Mouse (Mus musculus) v-Abl transformed pro-B cells (cell line): ENCODE measurements at regions not wholly inside any gene's neighbourhood (a gene's known extent, or its start where the extent isn't known, plus 50 kb on each side); places are given as distances from the start of the nearest gene placed in this dataset.

Experiments
- in situ Hi-C, 2 experiments: fragments of 400-800 bp; cut with MboI; formaldehyde crosslinking; loops; one replicate each; pipeline ENCODE4 v1.15.1; 2025; ENCODE audit not compliant: unreplicated experiment in 2 of 2

DNA sequence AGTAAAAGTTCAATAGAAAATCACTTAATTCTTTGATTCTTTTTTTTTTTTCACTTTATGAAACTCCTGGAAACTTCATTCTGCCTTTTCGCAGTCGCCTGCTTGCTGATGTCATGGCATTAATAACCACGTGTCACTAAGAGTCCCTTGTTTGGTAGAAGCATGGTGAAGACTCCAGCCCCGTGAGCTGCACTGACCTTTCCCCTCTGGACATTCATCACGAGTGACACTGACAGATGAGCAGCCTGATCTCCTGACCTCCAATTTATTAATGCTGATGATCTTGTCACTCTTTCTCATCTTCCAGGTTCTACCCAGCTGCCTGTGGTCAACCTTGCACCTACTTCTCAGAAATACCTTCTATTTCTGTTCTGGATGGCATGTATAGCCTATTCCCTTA is 867.1 kb upstream of the Slit2 start:
- in situ Hi-C loops = no loop called here

DNA sequence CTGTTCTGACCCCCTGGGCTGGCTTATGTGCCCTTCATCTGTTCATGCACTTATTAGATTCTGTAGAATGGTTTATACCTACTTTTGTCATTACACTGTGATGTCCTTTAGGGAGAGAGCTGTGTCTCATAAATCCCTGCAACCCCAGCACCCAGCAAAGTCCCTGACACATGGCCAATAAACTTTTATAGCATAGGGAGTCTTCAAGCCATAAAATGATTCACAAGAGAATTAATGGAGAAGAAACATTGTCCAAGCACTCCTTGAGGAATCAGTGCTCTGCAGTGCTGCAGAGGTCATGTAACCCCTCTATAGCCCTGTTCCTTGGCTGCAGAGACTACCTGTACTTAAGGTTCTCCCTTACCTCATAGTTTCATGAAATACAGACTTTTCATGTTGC is 887.2 kb upstream of the Slit2 start:
- in situ Hi-C loops = no loop called here

- in situ Hi-C loops = no loop called here
Observed at GRCm38 (mm10) chr5:47052942-47053341, 930.0 kb upstream of the Slit2 start.

DNA sequence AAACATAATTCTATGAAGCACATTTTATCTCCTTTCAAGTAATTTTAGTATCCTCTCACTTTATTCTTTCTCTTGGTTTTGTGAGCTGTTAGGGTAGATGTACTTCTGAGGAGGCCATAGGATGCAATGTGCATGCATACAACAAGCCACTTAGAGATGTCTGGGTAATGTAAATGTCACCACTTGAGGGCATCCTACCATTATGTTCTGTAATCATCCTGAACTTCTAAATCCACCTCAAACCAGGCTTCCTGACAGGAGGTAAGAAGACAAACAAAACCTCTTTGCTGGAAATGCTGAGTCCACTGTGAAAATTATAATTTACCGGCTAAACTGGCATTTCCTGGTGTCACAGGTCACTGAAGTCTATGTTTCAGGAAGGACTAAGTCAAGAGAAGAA is 946.2 kb upstream of the Slit2 start:
- in situ Hi-C loops = no loop called here

- in situ Hi-C loops = no loop called here
Observed at GRCm38 (mm10) chr5:47034021-47034420, 948.9 kb upstream of the Slit2 start.

DNA sequence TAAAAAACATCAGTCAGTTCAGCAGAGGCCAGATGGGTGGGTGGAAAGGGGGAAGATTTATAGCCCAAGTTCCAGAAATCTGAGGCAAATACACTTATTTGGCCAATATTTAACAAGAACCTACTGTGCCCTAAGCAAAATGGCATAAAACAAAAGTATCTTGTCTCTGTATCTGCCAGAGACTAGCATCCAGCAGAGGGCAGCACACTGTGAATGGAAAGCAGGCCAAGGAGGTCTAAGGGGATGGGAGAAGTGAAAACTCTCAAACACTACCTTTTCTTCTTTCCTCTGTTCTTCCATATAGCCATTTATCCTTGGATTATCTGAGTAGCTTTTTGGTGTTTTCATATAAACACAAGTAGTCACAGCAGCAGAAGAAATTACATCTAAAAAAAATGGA is 968.6 kb upstream of the Slit2 start:
- in situ Hi-C loops = loop anchor here in 1 of 2 experiments (25.0 kb wide), 1 partner anchor 1323 kb away; the partner anchor contains the start of gene 5730480H06Rik

DNA sequence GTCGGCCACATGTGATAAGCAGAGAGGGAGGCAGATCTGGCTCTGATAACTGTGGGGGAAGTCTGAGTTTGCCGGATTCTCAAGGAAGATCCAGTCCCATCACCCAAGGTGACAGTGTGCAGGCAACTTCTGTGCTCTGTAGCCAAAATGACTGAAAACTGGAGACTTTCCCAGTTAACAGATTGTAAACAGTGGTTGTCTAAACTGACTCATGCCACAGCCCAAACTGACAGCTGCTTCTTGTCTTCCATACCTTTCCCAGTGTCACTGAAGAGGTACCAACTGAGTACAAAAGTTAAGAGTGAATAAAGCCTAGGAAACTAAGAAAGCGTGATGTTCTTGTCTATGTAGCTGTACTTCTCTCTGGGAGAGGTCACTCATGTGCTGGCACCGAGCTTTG is 990.4 kb upstream of the Slit2 start:
- in situ Hi-C loops = no loop called here

DNA sequence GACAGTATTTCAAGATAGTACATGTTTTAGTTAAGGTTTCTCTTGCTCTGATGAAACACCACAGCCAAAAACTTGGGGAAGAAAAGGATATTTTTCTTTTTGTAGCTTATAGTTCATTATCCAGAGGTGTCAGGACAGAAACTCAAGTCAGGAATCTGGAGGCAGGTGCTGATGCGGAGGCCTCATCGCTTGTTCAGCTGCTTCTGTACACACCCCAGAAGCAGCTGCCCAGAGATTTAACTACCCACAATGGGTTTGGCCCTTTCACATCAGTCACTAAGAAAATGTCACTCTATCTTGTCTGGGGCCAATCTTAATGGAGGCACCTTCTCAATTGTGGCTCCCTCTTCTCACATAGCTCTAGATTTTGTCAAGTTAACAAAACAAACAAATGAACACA is 996.4 kb upstream of the Slit2 start:
- in situ Hi-C loops = no loop called here

GRCm38 (mm10) chr5:46980326-46980725 is 1002.6 kb upstream of the Slit2 start:
- in situ Hi-C loops = no loop called here

DNA sequence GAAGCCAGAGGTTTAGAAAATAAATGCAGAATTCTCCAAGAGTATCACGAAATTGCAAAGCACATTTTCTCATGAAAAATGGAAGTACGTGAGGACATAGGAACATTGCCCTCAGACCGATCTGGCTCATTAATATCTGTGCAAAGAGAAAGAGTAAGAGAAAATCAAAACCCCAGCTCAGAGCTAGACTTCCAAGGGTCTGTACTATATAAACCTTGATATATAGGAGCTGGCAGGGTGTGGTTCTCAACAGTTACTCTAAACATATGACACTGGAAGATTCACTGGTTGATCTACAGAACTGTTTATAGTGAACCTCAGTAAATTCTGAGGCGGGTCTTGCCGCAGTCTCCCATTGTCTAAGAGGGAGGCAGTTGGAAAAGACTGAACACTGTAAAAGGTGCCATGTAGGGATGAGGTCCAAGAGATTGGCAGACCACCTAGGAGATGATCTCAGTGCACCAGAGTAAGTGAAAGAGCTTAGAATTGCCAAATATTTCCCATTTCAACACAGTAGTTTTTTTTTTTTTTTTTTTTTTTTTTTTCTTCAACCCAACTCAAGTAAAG is 1014.0 kb upstream of the Slit2 start:
- in situ Hi-C loops = no loop called here

GRCm38 (mm10) chr5:46960749-46961148 is 1022.2 kb upstream of the Slit2 start:
- in situ Hi-C loops = no loop called here

- in situ Hi-C loops = no loop called here
Observed at GRCm38 (mm10) chr5:46926324-46926723, 1056.6 kb upstream of the Slit2 start.

- in situ Hi-C loops = no loop called here
Observed at GRCm38 (mm10) chr5:46901909-46902308, 1044.5 kb upstream of the Lcorl start.

DNA sequence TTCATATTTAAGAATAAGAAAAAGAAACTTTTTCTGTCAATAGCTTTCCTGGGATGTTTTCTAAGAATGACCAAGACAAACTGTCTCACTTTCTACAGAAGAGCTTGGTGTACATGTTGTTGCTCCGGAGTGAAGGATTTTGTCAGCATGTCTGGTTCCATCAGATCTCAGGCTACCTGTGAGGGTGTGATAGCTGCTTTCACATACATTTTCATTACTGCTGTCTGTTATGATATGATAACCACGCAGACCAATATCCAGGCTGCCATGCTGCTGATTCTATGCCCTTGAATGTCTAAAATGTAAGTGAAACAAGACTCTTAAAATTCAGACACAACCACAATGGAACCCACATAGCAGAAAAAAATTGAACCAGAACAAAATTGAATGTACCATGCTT is 1036.6 kb upstream of the Lcorl start:
- in situ Hi-C loops = no loop called here

- in situ Hi-C loops = no loop called here
Observed at GRCm38 (mm10) chr5:46883956-46884355, 1026.5 kb upstream of the Lcorl start.

DNA sequence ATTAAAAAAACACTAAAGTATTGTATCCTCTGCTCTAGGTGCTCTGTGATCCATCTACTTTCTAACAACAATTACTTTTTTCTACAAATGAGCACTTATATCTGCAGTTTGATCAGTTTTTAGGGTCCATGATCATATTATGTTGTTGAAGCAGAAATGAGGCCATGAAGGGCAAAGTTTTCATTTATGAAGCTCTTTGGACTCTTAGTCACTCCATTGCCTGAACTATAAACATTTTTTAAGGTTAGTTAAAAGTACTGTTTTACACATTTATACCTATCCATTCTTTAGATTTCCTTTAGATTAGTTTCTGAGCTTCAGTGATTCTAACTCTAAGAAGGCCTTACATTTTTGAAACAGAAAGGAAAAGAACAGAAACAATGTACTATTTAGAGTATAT is 999.4 kb upstream of the Lcorl start:
- in situ Hi-C loops = no loop called here

- in situ Hi-C loops = no loop called here
Observed at GRCm38 (mm10) chr5:46845175-46845574, 987.8 kb upstream of the Lcorl start.

DNA sequence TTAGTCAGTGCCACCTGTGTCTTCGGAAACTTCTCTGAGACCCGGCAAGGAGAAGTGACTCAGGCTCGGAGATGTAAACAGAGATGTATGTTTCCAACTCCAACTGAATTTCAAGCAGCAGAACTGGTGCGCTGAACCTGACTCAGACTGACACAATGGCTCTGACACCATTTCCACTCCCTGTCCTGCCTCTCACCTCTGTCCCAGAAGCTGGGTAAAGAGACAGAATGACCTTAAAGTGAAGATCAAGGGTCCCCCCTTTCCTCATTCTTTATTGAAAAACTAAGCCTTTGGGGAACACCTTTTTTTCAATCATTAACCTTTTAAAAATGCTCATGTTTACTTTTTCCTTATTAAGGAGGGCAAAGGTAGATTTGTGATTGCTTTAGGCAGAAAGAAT is 979.4 kb upstream of the Lcorl start:
- in situ Hi-C loops = no loop called here

- in situ Hi-C loops = no loop called here
Observed at GRCm38 (mm10) chr5:46830797-46831618, 973.6 kb upstream of the Lcorl start.

- in situ Hi-C loops = no loop called here
Observed at GRCm38 (mm10) chr5:46830114-46830513, 972.7 kb upstream of the Lcorl start.

GRCm38 (mm10) chr5:46826381-46826780 is 969.0 kb upstream of the Lcorl start:
- in situ Hi-C loops = no loop called here

DNA sequence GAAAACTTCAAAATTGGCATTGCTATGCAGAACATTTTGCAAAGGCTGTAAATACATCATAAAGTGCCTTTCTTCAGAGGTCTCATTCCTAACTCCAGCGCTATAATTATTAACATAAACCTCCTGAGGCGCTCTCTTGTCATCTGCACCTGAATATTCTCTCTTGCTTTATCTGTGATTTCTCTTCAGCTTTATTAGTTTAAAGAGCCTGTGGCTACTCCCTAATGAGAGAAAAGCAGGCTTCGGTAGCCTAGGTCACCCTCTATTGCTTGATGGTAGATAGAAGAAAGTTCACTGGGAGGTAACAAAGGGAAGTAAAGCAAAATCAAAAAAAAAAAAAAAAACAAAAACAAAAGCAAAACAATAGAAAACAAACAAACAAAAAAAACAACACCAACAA is 967.5 kb upstream of the Lcorl start:
- in situ Hi-C loops = no loop called here
